Mouse (Mus musculus) heart, adult 2 months (tissue): ENCODE measurements around the gene Cish.

ENCODE experiments used
- CTCF ChIP-seq: fragments of 200-600 bp; IDR thresholded peaks from 2 replicates; pipeline ENCODE4 v1.8.1; 2022; ENCODE audit warnings: antibody characterized with exemption, mild to moderate bottlenecking, moderate library complexity
- EP300 ChIP-seq: fragments of 200-500 bp; IDR thresholded peaks from 2 replicates; pipeline ENCODE4 v1.6.1; 2011; ENCODE audit warnings: low read depth, low read length, control low read depth; ENCODE audit not compliant: insufficient read depth

GRCm38 (mm10) chr9:107255596-107255995, 40.2 kb upstream of the Cish start:
- TF ChIP-seq EP300, result no peak
- TF ChIP-seq CTCF, result no peak
